Mouse (Mus musculus): ENCODE results near the gene Lamp1. TPM values are rescaled to one million over a fixed set of nuclear protein-coding genes. Genes with fewer than 3 reads are reported as not detected.

Gene Lamp1
- polyA plus RNA-seq, 1 experiment from 2014 or later = 247 TPM

- H3K4me3 ChIP-seq = no peak overlapping the region
- WGBS = 84% methylated on average over 3 of the region's 3 CpGs
- H3K36me3 ChIP-seq = no peaks in the 10 kb centered on the region
- ATAC-seq (ENCODE audit: insufficient number of reproducible peaks, insufficient read depth, low FRiP score, low TSS enrichment) = no peak
- no peak overlapping the region for H3K9ac ChIP-seq
- no peaks in the 10 kb centered on the region for H3K9me3 ChIP-seq
- H3K4me1 ChIP-seq = peaks cover 7% of the 10 kb centered on the region
- no peak overlapping the region for H3K4me2 ChIP-seq (replicated peaks)
- no peak overlapping the region for H3K27ac ChIP-seq
- peaks cover 42% of the 10 kb centered on the region for H3K27me3 ChIP-seq
Observed at GRCm38 (mm10) chr8:13202806-13203205, 43.8 kb downstream of the Lamp1 start.

DNA sequence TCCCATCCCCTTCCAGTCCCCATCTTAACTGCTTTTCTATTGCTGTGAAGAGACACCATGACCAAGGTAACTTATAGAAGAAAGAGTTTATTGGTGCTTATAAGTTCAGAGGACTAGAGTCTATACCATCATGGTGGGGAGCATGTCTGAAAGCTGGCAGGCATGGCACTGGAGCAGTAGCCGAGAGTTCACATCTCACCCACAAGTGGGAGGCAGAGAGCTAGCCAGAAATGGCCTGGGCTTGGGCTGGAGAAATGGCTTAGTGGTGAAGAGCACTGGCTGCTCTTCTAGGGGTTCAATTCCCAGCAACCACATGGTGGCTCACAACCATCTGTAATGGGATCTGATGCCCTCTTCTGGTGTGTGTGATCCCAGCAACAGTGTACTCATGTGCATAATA, 44.5 kb downstream of the Lamp1 start:
- peaks cover 7% of the 10 kb centered on the region for H3K4me1 ChIP-seq
- WGBS = 69% methylated on average over 1 of the region's 1 CpGs

GRCm38 (mm10) chr8:13204371-13205140, 45.6 kb downstream of the Lamp1 start:
- no peak for ATAC-seq (ENCODE audit: insufficient number of reproducible peaks, insufficient read depth, low FRiP score, low TSS enrichment)
- Histone ChIP-seq H3K9me3 (no peaks in the 10 kb centered on the region), H3K4me3 (no peak overlapping the region), H3K4me1 (peaks cover 7% of the 10 kb centered on the region), H3K36me3 (no peaks in the 10 kb centered on the region), H3K4me2 (replicated peaks) (no peak overlapping the region), H3K9ac (no peak overlapping the region), H3K27ac (no peak overlapping the region), H3K27me3 (peaks cover 39% of the 10 kb centered on the region)
- 63% methylated on average over 12 of the region's 12 CpGs for WGBS

More for the DNA sequence above, 44.5 kb downstream of the Lamp1 start:
- Histone ChIP-seq H3K9me3 (no peaks in the 10 kb centered on the region), H3K27ac (no peak overlapping the region), H3K9ac (no peak overlapping the region), H3K4me2 (replicated peaks) (no peak overlapping the region), H3K36me3 (no peaks in the 10 kb centered on the region), H3K4me3 (no peak overlapping the region), H3K27me3 (peaks cover 42% of the 10 kb centered on the region)
- no peak for ATAC-seq (ENCODE audit: insufficient number of reproducible peaks, insufficient read depth, low FRiP score, low TSS enrichment)

GRCm38 (mm10) chr8:13205311-13205710, 46.4 kb downstream of the Lamp1 start:
- Histone ChIP-seq H3K4me3 (no peak overlapping the region), H3K36me3 (no peaks in the 10 kb centered on the region), H3K4me2 (replicated peaks) (no peak overlapping the region), H3K27ac (no peak overlapping the region), H3K27me3 (peaks cover 32% of the 10 kb centered on the region), H3K4me1 (peaks cover 7% of the 10 kb centered on the region), H3K9me3 (no peaks in the 10 kb centered on the region), H3K9ac (no peak overlapping the region)
- 76% methylated on average over 5 of the region's 5 CpGs for WGBS
- no peak for ATAC-seq (ENCODE audit: insufficient number of reproducible peaks, insufficient read depth, low FRiP score, low TSS enrichment)

- 50% methylated on average over 5 of the region's 5 CpGs for WGBS
- Histone ChIP-seq H3K4me1 (peaks cover 2% of the 10 kb centered on the region; the same call in 1 of the 2 replicates), H3K27ac (no peak overlapping the region), H3K9me3 (no peaks in the 10 kb centered on the region), H3K27me3 (peaks cover 23% of the 10 kb centered on the region), H3K9ac (no peak overlapping the region), H3K4me2 (replicated peaks) (no peak overlapping the region), H3K36me3 (no peaks in the 10 kb centered on the region), H3K4me3 (no peak overlapping the region)
- no peak for ATAC-seq (ENCODE audit: insufficient number of reproducible peaks, insufficient read depth, low FRiP score, low TSS enrichment)
Observed at GRCm38 (mm10) chr8:13206290-13206689, 47.3 kb downstream of the Lamp1 start.

- peaks cover 8% of the 10 kb centered on the region for H3K4me1 ChIP-seq
- H3K27me3 ChIP-seq = no peaks in the 10 kb centered on the region
- H3K9me3 ChIP-seq = no peaks in the 10 kb centered on the region
- 46% methylated on average over 6 of the region's 6 CpGs for WGBS
- no peaks in the 10 kb centered on the region for H3K36me3 ChIP-seq
- no peak for ATAC-seq (ENCODE audit: insufficient number of reproducible peaks, insufficient read depth, low FRiP score, low TSS enrichment)
- H3K9ac ChIP-seq = no peak overlapping the region
- no peak overlapping the region for H3K4me2 ChIP-seq (replicated peaks)
- no peak overlapping the region for H3K27ac ChIP-seq
- H3K4me3 ChIP-seq = no peak overlapping the region
Observed at GRCm38 (mm10) chr8:13208627-13209355, 49.8 kb downstream of the Lamp1 start.

GRCm38 (mm10) chr8:13209770-13210169, 50.8 kb downstream of the Lamp1 start:
- no peaks in the 10 kb centered on the region for H3K9me3 ChIP-seq
- WGBS = 68% methylated on average over 1 of the region's 1 CpGs
- no peak for ATAC-seq (ENCODE audit: insufficient number of reproducible peaks, insufficient read depth, low FRiP score, low TSS enrichment)
- H3K27ac ChIP-seq = no peak overlapping the region
- H3K9ac ChIP-seq = no peak overlapping the region
- H3K4me2 ChIP-seq (replicated peaks) = no peak overlapping the region
- no peak overlapping the region for H3K4me3 ChIP-seq
- H3K4me1 ChIP-seq = peaks cover 9% of the 10 kb centered on the region
- no peaks in the 10 kb centered on the region for H3K27me3 ChIP-seq
- no peaks in the 10 kb centered on the region for H3K36me3 ChIP-seq

- H3K4me1 ChIP-seq = peaks cover 9% of the 10 kb centered on the region
- no peaks in the 10 kb centered on the region for H3K27me3 ChIP-seq
- H3K27ac ChIP-seq = no peak overlapping the region
- H3K4me2 ChIP-seq (replicated peaks) = 0 out of 2 replicates have a peak overlapping the region, but pooled peaks have one; percentile 29
- H3K9ac ChIP-seq = no peak overlapping the region
- no peak for ATAC-seq (ENCODE audit: insufficient number of reproducible peaks, insufficient read depth, low FRiP score, low TSS enrichment)
- H3K4me3 ChIP-seq = no peak overlapping the region
- H3K9me3 ChIP-seq = no peaks in the 10 kb centered on the region
- 21% methylated on average over 10 of the region's 10 CpGs for WGBS
- H3K36me3 ChIP-seq = no peaks in the 10 kb centered on the region
Observed at GRCm38 (mm10) chr8:13213479-13214268, 54.7 kb downstream of the Lamp1 start.

DNA sequence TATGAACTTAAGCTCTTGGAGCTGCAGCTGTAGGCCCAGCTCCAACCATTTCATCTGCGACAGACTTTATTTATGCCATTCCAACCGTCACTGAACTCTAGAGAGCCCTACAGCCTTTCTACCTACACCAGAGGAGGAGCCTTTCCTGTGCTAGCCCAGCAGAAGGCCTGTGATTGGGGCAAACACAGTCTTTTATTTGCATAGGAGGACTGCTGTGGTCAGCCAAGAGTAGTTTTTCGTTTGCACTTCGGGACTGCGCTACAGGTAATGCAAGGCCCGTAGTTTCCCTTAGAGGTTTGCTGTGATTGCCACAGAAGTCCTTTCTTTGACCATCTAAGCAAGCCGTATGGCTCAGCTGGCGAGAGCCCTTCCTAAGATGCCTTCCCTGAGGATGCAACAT, 57.4 kb downstream of the Lamp1 start:
- ATAC-seq (ENCODE audit: insufficient number of reproducible peaks, insufficient read depth, low FRiP score, low TSS enrichment) = no peak
- no peak overlapping the region for H3K4me3 ChIP-seq
- WGBS = 74% methylated on average over 8 of the region's 8 CpGs
- H3K4me2 ChIP-seq (replicated peaks) = no peak overlapping the region
- H3K27ac ChIP-seq = no peak overlapping the region
- H3K9ac ChIP-seq = no peak overlapping the region
- peaks cover 9% of the 10 kb centered on the region for H3K4me1 ChIP-seq
- H3K36me3 ChIP-seq = no peaks in the 10 kb centered on the region
- H3K9me3 ChIP-seq = no peaks in the 10 kb centered on the region
- no peaks in the 10 kb centered on the region for H3K27me3 ChIP-seq

DNA sequence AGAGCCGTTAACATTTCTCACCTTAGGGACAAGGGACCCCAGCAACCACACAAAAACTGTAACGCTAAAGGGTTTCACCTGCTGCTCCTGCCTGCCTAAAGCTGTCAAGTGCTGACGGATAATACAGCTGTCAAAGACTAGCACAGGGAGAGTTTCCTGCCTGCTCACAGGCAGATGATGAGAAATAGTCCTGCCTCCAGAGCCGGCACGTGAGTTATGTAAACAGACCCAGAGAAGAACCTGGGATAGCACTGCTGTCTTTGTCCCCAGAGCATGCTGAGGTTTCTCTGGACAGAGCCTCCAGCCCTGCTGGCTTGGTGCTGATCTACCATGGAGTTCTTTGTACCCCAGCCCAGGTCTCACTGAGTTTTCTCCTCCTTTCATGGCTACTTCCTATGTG, 58.1 kb downstream of the Lamp1 start:
- Histone ChIP-seq H3K27ac (no peak overlapping the region), H3K4me3 (no peak overlapping the region), H3K9ac (no peak overlapping the region), H3K36me3 (no peaks in the 10 kb centered on the region), H3K9me3 (no peaks in the 10 kb centered on the region), H3K4me1 (peaks cover 9% of the 10 kb centered on the region), H3K4me2 (replicated peaks) (no peak overlapping the region), H3K27me3 (no peaks in the 10 kb centered on the region)
- no peak for ATAC-seq (ENCODE audit: insufficient number of reproducible peaks, insufficient read depth, low FRiP score, low TSS enrichment)
- WGBS = 57% methylated on average over 5 of the region's 5 CpGs

DNA sequence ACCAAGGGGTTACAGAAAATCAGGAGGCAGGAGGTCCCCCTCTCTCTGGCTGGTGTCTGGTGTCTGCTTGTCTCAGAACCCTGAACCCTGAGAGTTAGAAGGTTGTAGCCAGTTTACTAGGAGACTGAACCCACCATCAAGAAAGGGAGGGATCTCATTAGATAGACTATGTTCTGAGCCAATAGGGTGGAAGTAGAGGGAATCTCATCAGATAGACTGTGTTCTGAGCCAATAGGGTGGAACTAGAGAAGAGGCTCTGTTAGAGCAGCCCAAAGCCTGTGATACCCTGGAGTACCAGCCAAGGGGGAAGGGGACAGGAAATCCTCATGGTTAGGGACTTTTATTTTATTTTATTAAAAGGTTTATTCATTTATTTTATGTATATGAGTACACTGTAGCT, 59.0 kb downstream of the Lamp1 start:
- Histone ChIP-seq H3K4me3 (no peak overlapping the region), H3K36me3 (no peaks in the 10 kb centered on the region), H3K4me2 (replicated peaks) (no peak overlapping the region), H3K27me3 (no peaks in the 10 kb centered on the region), H3K9ac (no peak overlapping the region), H3K27ac (no peak overlapping the region), H3K9me3 (no peaks in the 10 kb centered on the region), H3K4me1 (peaks cover 9% of the 10 kb centered on the region)
- ATAC-seq (ENCODE audit: insufficient number of reproducible peaks, insufficient read depth, low FRiP score, low TSS enrichment) = no peak

Measured in embryonic facial prominence, embryonic 12.5 days (tissue).